Mouse (Mus musculus): ENCODE data around the gene Vmn2r3.

DNA sequence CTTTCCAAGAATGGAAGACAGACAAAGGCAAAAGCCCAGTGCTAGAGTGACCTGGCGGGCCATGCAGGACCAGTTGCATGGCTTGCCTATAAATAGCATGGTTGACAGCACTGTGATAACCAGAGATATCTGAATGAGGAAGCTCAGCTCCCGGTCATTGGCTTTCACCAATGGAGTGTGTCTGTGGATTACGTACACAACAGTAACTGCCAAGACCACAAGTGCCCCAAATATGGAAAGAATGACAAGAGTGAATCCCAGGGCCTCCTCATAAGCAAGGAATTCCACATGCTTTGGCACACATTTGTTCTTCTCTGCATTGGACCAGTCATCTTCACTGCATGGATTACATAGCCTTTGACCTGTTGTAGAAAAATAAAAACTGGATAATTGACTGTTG is 29.9 kb downstream of the Vmn2r3 start:
- TF ChIP-seq CTCF (IDR thresholded peaks at IDR 0.05; ENCODE audit: low read depth, low read length) (no peak), TAL1 (conservative IDR thresholded peaks at IDR 0.05; ENCODE audit: low read depth, low read length) (no peak), GATA2 (IDR thresholded peaks at IDR 0.05; ENCODE audit: borderline replicate concordance, low read depth, low read length) (no peak), GATA1 (IDR thresholded peaks at IDR 0.05; ENCODE audit: borderline replicate concordance, low read length) (no peak), POLR2AphosphoS5 (IDR thresholded peaks at IDR 0.05; ENCODE audit: insufficient replicate concordance, low read depth, low read length) (no peak)

Data from G1E (cell line).